Mouse (Mus musculus): ENCODE data around the gene Dap3.

DNA sequence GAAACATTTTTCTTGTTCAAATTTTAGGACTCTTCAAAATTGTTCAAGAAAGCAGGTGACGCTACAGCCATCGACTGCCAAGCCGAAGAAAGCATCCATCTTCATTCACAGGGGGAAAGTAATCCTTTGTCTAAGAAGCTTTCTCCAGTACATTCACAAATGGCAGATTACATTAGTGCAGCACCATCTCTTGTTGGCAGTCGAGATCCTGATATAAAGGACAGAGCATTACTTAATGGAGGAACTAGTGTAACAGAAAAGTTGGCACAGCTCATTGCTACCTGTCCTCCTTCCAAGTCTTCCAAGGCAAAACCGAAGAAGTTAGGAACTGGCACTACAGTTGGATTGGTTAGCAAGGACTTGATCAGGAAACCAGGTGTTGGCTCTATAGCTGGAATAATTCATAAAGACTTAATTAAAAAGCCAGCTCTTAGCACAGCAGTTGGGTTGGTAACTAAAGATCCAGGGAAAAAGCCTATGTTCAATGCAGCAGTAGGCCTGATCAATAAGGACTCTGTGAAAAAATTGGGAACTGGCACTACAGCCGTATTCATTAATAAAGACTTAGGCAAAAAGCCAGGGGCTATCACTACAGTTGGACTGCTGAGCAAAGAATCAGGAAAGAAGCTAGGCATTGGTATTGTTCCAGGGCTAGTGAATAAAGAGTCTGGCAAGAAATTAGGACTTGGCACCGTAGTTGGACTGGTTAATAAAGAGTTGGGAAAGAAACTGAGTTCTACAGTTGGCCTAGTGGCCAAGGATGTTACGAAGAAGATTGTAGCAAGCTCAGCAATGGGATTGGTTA is 30.4 kb upstream of the Dap3 start:
- TF ChIP-seq CTCF (IDR thresholded peaks at IDR 0.05; ENCODE audit: low read depth) (no peak), EP300 (optimal IDR thresholded peaks at IDR 0.05) (no peak)

Data from stomach, postnatal 0 days (tissue).